Mouse (Mus musculus) layer of hippocampus, postnatal 14 days (tissue): ENCODE results near the gene Tff1. TPM values are rescaled to one million over a fixed set of nuclear protein-coding genes. Genes with fewer than 3 reads are reported as not detected.

Experiments
- DNase-seq, 2 experiments: peaks; one replicate each; pipeline ENCODE4 v3.0.0; 2021 to 2022; ENCODE audit warnings: low spot score in 2 of 2, mixed read lengths in 1 of 2
- total RNA-seq, 2 experiments: library from RNA; stranded (reverse); gene quantifications; 2 replicates each; pipeline ENCODE4 v1.2.3; 2021

Tff1 gene
- total RNA-seq, 2 experiments from 2014 or later, result not detected

DNA sequence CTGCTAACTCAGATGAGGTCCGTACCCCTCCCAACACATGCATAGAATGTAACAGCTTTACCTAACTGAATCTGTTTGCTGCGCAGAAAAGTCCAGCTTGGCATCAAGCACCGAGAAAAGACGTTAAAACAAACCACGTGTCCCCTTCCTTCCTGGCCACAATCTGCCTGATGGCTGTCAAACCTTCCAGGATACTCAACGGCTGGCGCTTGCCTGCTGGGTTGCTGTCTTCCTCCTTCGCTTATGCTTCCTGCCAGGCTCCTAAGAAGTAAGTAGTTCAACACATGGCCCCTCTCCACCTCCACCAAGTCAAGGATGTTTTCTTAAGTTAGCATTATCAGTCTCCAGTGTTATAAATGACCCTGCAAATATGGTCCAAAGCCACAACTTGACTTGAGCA is 11.3 kb downstream of the Tff1 start:
- no peak for DNase-seq

DNA sequence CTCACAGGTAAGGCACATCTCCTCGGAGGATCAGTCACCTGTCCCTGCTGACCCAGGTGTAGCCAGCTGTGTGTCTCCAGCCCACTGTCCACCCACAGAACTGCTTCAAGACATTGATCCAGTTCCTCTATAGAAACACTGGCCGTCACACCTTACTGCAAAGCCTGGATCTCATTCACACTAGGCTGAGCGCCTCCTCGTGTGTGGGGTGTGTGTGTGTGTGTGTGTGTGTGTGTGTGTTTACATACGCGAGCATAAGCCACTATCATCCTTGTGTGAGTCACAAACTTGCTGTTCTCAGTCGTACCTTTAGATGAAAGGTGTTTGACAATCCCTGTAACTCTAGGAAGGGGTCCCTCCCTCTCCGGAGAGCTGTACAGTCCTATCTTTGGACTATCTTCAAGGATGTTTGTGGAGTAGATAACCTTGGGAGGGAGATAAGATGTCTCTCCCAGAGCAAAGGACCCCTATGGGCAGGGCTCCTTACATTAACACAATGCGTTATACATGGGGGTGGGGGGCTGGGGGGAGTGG is 12.0 kb downstream of the Tff1 start:
- DNase-seq, result no peak

- DNase-seq, result no peak
Measured at GRCm38 (mm10) chr17:31152512-31152911, 12.6 kb downstream of the Tff1 start.

DNA sequence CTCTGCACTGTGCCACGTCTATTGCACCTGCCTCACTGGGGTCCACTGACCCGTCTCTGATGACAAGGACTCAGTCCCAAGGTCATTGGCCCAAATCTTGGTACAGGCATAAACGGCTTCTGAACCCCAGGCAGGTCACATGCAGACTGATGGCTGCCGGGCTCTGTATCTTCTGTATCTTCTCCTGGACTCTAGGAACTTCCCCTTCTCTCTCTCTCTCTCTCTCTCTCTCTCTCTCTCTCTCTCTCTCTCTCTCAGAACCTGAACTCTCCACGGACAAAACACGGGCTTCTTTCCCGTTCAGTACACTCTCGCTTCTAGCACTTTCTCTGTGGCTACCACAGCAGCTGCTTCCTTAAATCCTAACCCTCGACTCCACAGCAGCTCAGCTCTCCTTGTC is 19.1 kb downstream of the Tff1 start:
- no peak for DNase-seq

DNA sequence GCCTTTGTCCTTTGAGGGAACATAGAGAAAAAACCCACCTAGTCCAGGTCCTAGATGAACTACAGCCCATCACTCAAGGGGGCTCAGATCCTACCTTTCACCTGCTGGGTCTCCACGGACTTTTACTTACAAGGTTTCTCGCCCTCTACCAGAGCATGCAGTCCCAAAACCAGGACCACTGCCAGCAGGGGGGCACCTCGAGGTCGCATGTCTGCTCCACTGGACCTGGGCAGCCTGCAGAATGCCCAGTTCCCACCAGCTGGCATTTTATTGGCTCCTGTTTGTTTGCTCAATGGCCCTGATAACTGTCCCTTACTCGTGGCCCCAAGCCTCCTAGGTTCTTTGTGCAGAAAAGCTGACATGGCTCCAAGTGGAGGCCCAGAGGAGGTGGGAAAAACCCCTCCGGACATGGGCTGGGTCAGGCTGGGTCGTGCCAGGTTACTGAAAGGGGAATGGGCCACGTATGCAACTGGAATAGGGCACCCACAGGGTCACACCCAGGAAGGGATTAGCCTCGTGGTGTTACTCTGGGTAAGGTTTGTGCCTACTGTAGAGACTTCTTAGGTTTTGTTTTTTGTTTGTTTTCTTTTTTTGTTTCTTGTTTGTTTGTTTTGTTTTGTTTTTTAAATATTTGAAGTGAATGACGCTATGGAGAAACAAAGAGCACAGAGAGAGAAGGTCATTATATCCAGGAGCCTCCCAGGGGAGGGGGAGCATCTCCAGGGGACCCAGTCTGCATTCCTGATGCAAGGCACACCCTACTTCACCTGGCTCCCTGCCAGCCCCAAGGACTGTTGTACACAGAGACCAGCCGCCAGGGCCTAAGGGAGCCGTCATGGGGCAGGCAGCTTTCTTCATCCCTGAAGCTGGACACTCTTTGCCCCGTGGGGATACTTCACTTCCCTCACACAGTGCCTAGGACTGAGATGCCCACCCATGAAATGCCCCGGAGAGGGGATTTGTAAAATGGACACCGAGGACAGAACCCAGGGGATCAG is 20.7 kb downstream of the Tff1 start, which contains the start of gene Tff2:
TSS of gene Tff2 (minus strand) at position 243 of the 998 bp plus-strand sequence.
- no peak for DNase-seq

GRCm38 (mm10) chr17:31142116-31142515 is 23.0 kb downstream of the Tff1 start:
- DNase-seq, result no peak

- peak; percentile 47 to 73 for DNase-seq
Measured at GRCm38 (mm10) chr17:31138398-31138797, 26.7 kb downstream of the Tff1 start.

- DNase-seq, result no peak
Measured at GRCm38 (mm10) chr17:31136821-31137220, 28.3 kb downstream of the Tff1 start.

DNA sequence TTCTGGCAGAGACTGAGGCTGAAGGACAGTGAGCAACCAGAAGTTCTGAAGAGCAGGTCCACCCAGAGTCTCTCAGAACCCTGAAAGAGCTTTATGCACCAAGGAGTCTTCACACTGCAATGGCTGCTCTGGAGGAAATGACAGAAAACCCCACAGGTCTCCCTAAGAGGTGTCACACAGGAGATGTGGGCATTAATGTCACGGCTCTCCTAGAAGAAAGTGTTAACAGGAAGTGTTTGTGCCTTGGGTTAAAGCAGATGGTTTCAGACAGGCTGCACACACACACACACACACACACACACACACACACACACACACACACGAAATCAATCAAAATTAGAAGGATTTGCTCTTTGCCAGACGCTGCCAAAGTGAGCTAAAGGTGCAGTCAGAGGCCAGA is 28.8 kb downstream of the Tff1 start:
- no peak for DNase-seq

GRCm38 (mm10) chr17:31134913-31135312 is 30.2 kb downstream of the Tff1 start:
- DNase-seq, result no peak

GRCm38 (mm10) chr17:31133776-31134175 is 31.3 kb downstream of the Tff1 start:
- DNase-seq, result no peak

- no peak for DNase-seq
Measured at GRCm38 (mm10) chr17:31131269-31131821, 33.7 kb downstream of the Tff1 start.

DNA sequence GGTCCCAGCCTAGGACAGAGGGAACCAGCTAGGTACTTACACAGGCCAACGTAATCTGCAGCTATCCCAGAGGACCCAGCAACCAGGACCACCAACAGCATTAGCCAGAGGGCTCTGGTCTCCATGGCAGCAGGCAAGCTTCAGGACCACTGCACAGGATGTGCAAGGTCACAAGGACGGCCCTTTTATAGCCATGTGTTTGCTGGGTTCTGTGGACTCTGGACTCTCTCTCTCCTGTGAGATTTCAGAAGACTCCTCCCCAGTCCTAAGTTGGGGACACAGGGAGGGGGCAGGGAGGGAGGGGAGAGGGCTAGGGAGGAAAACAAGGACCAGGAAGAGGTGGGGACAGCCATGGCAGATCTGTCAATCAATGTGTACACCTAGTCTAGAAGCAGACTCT is 35.6 kb downstream of the Tff1 start, which contains the start of gene Tff3:
TSS of gene Tff3 (minus strand) at position 195 of the 400 bp plus-strand sequence.
- DNase-seq, result no peak

DNA sequence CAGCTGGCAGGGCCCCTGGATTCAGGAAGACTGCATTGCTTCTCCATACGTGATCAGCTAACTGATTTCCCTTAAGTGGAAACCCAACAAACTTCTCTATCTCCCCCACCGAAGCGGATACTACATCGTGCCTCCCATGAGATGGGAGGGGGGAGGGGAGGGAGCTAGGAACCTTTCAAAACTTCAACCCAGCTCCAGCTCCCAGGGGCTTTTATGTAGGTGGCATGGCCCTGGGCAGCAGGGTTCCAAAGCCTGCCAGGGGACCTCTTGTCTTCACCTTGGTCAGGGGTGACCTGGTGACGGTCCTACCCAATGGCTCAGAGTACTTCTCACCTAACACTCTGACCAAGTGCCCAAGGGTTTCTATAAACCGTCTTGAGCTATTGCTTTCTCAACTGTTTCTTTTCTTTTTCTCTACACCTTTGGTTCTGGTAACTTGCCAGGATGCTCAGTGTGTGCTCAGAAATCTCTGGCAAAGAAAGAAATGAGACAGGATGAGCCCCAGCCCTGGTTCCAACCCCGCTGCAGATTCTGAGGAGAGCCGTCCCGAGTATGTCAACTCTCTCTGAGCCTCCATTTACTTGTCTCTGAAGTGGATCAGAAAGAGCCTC is 36.3 kb downstream of the Tff1 start:
- DNase-seq, result no peak

GRCm38 (mm10) chr17:31125548-31126266 is 39.4 kb downstream of the Tff1 start:
- no peak for DNase-seq

GRCm38 (mm10) chr17:31121975-31122374 is 43.1 kb downstream of the Tff1 start:
- peak in 1 of 2 experiments; percentile 45 for DNase-seq

DNA sequence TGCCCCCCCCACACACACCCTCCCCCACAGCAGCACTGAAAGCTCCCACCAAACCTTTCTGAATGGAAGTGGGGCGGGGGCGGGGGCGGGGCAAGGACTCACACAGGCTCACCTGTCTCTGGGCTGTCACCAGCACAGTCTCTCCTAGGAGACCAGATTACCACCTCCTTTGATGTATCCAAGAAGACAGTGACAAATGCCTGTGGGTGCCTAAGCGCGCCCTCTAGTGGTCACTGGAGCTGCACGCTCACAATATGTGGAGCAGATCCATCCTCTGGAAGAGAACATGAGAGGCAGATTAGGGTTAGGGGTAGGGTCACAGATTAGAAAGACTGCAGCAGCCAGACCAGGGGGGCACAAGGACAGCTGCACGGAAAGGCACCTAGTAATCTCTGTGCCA is 45.6 kb downstream of the Tff1 start:
- peak; percentile 70 to 83 for DNase-seq

DNA sequence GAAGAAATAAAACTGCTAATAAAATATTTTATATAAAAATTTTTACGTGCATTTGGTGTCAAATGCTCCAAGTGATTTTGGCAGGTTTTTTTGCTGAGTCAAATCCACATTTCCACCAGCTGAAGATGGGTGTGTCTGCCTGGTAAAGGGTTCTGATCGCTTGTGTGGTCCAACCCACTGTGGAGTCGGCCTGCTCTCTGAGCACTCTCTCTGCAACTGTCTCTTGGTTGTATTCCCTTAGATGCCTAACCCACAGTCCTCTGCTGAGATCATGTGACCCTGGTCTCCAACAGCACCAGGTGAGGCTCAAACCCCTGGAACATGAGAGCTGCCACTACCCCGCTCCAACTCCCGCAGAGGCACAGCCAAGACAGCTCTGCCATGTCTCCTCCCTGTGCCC is 47.1 kb downstream of the Tff1 start:
- no peak for DNase-seq

DNA sequence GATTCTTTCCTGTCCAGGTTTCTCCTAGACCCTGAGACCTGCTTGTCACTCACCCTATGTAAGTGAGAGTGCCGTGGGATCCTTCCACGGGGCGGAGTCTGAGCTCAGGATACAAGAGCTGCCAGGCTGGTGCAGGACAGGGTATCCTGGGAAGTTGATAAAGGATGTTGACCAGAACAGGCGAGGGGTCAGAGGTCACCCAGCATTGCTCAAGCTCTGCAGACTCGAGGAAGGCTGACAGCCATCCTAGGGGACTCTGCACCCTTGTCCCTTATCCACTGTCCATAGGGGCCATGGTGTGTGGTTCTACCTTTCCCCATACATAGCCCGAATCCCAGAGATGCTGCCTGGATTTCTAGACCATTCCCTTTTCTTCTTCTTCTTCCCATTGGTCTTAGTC is 49.0 kb downstream of the Tff1 start:
- DNase-seq, result no peak

GRCm38 (mm10) chr17:31113191-31113856 is 51.8 kb downstream of the Tff1 start:
- DNase-seq, result no peak
